Mouse (Mus musculus): ENCODE data around the gene Bcdin3d. TPM values are rescaled to one million over a fixed set of nuclear protein-coding genes. Genes with fewer than 3 reads are reported as not detected.

Bcdin3d gene
- polyA plus RNA-seq, 1 experiment from 2014 or later, result 12.5 TPM

- Histone ChIP-seq H3K4me2 (ENCODE audit: low read length) (no peak overlapping the region), H3K4me1 (ENCODE audit: control insufficient read depth in 2 of 2, insufficient read depth in 2 of 2, low read length in 2 of 2) (peaks cover 24 to 45% of the 10 kb centered on the region in 2 experiments), H3K9me3 (ENCODE audit: control insufficient read depth, low read length) (no peaks in the 10 kb centered on the region), H3K36me3 (ENCODE audit: control insufficient read depth, insufficient read depth, low read length) (peaks cover 23% of the 10 kb centered on the region), H3K27ac (replicated peaks in 1 of 2; ENCODE audit: control insufficient read depth in 1 of 2, insufficient read depth in 1 of 2, low read depth in 2 of 2, low read length in 2 of 2) (0 out of 4 replicates have a peak overlapping the region, but pooled peaks of 1 of the 2 experiments have one; percentile 21), H3K27me3 (ENCODE audit: control insufficient read depth, insufficient read depth, low read length) (no peaks in the 10 kb centered on the region), H3K9ac (ENCODE audit: low read length) (no peak overlapping the region), H3K4me3 (ENCODE audit: control insufficient read depth in 1 of 2, insufficient read depth in 1 of 2, low read depth in 1 of 2, low read length in 2 of 2) (no peak overlapping the region)
- WGBS, result 75% methylated on average over 8 of the region's 8 CpGs
- ATAC-seq (ENCODE audit: insufficient number of reproducible peaks, insufficient read depth, low FRiP score, low read depth), result no peak
These were observed 35.4 kb downstream of the Bcdin3d start for GRCm38 (mm10) chr15:99438966-99439698.

- Histone ChIP-seq H3K4me1 (ENCODE audit: control insufficient read depth in 2 of 2, insufficient read depth in 2 of 2, low read length in 2 of 2) (peaks cover 26 to 61% of the 10 kb centered on the region in 2 experiments), H3K4me3 (ENCODE audit: control insufficient read depth in 1 of 2, insufficient read depth in 1 of 2, low read depth in 1 of 2, low read length in 2 of 2) (no peak overlapping the region), H3K4me2 (ENCODE audit: low read length) (no peak overlapping the region), H3K36me3 (ENCODE audit: control insufficient read depth, insufficient read depth, low read length) (peaks cover 53% of the 10 kb centered on the region), H3K9me3 (ENCODE audit: control insufficient read depth, low read length) (no peaks in the 10 kb centered on the region), H3K9ac (ENCODE audit: low read length) (peak overlapping the region; percentile 35; the same call in 1 of the 2 replicates), H3K27me3 (ENCODE audit: control insufficient read depth, insufficient read depth, low read length) (no peaks in the 10 kb centered on the region), H3K27ac (replicated peaks in 1 of 2; ENCODE audit: control insufficient read depth in 1 of 2, insufficient read depth in 1 of 2, low read depth in 2 of 2, low read length in 2 of 2) (no peak overlapping the region)
- no peak for ATAC-seq (ENCODE audit: insufficient number of reproducible peaks, insufficient read depth, low FRiP score, low read depth)
- 60% methylated on average over 12 of the region's 12 CpGs for WGBS
These were observed 40.6 kb downstream of the Bcdin3d start for GRCm38 (mm10) chr15:99433913-99434312.

GRCm38 (mm10) chr15:99433081-99433718 lies 41.3 kb downstream of the Bcdin3d start:
- 85% methylated on average over 16 of the region's 16 CpGs for WGBS
- H3K27ac ChIP-seq (replicated peaks in 1 of 2; ENCODE audit: control insufficient read depth in 1 of 2, insufficient read depth in 1 of 2, low read depth in 2 of 2, low read length in 2 of 2), result no peak overlapping the region
- H3K4me1 ChIP-seq (ENCODE audit: control insufficient read depth in 2 of 2, insufficient read depth in 2 of 2, low read length in 2 of 2), result peaks cover 30 to 66% of the 10 kb centered on the region in 2 experiments
- ATAC-seq (ENCODE audit: insufficient number of reproducible peaks, insufficient read depth, low FRiP score, low read depth), result no peak
- no peak overlapping the region for H3K4me3 ChIP-seq (ENCODE audit: control insufficient read depth in 1 of 2, insufficient read depth in 1 of 2, low read depth in 1 of 2, low read length in 2 of 2)
- H3K9ac ChIP-seq (ENCODE audit: low read length), result no peak overlapping the region
- H3K9me3 ChIP-seq (ENCODE audit: control insufficient read depth, low read length), result no peaks in the 10 kb centered on the region
- peaks cover 53% of the 10 kb centered on the region for H3K36me3 ChIP-seq (ENCODE audit: control insufficient read depth, insufficient read depth, low read length)
- H3K4me2 ChIP-seq (ENCODE audit: low read length), result no peak overlapping the region
- no peaks in the 10 kb centered on the region for H3K27me3 ChIP-seq (ENCODE audit: control insufficient read depth, insufficient read depth, low read length)

GRCm38 (mm10) chr15:99431967-99432366 lies 42.6 kb downstream of the Bcdin3d start:
- Histone ChIP-seq H3K27me3 (ENCODE audit: control insufficient read depth, insufficient read depth, low read length) (no peaks in the 10 kb centered on the region), H3K4me1 (ENCODE audit: control insufficient read depth in 2 of 2, insufficient read depth in 2 of 2, low read length in 2 of 2) (peaks cover 30 to 66% of the 10 kb centered on the region in 2 experiments), H3K27ac (replicated peaks in 1 of 2; ENCODE audit: control insufficient read depth in 1 of 2, insufficient read depth in 1 of 2, low read depth in 2 of 2, low read length in 2 of 2) (0 out of 4 replicates have a peak overlapping the region, but pooled peaks of 1 of the 2 experiments have one; percentile 28), H3K9me3 (ENCODE audit: control insufficient read depth, low read length) (no peaks in the 10 kb centered on the region), H3K9ac (ENCODE audit: low read length) (peak overlapping the region; percentile 38; the same call in 1 of the 2 replicates), H3K4me3 (ENCODE audit: control insufficient read depth in 1 of 2, insufficient read depth in 1 of 2, low read depth in 1 of 2, low read length in 2 of 2) (no peak overlapping the region), H3K36me3 (ENCODE audit: control insufficient read depth, insufficient read depth, low read length) (peaks cover 60% of the 10 kb centered on the region), H3K4me2 (ENCODE audit: low read length) (no peak overlapping the region)
- ATAC-seq (ENCODE audit: insufficient number of reproducible peaks, insufficient read depth, low FRiP score, low read depth), result no peak
- WGBS, result 37% methylated on average over 8 of the region's 8 CpGs

- no peak overlapping the region for H3K4me3 ChIP-seq (ENCODE audit: control insufficient read depth in 1 of 2, insufficient read depth in 1 of 2, low read depth in 1 of 2, low read length in 2 of 2)
- H3K4me1 ChIP-seq (ENCODE audit: control insufficient read depth in 2 of 2, insufficient read depth in 2 of 2, low read length in 2 of 2), result peaks cover 28 to 61% of the 10 kb centered on the region in 2 experiments
- WGBS, result 39% methylated on average over 7 of the region's 7 CpGs
- no peak overlapping the region for H3K27ac ChIP-seq (replicated peaks in 1 of 2; ENCODE audit: control insufficient read depth in 1 of 2, insufficient read depth in 1 of 2, low read depth in 2 of 2, low read length in 2 of 2)
- no peak for ATAC-seq (ENCODE audit: insufficient number of reproducible peaks, insufficient read depth, low FRiP score, low read depth)
- peaks cover 62% of the 10 kb centered on the region for H3K36me3 ChIP-seq (ENCODE audit: control insufficient read depth, insufficient read depth, low read length)
- no peak overlapping the region for H3K4me2 ChIP-seq (ENCODE audit: low read length)
- H3K9ac ChIP-seq (ENCODE audit: low read length), result no peak overlapping the region
- H3K9me3 ChIP-seq (ENCODE audit: control insufficient read depth, low read length), result no peaks in the 10 kb centered on the region
- no peaks in the 10 kb centered on the region for H3K27me3 ChIP-seq (ENCODE audit: control insufficient read depth, insufficient read depth, low read length)
These were observed 43.0 kb downstream of the Bcdin3d start for GRCm38 (mm10) chr15:99431504-99431903.

GRCm38 (mm10) chr15:99431063-99431462 lies 43.5 kb downstream of the Bcdin3d start:
- no peaks in the 10 kb centered on the region for H3K9me3 ChIP-seq (ENCODE audit: control insufficient read depth, low read length)
- peaks cover 67% of the 10 kb centered on the region for H3K36me3 ChIP-seq (ENCODE audit: control insufficient read depth, insufficient read depth, low read length)
- ATAC-seq (ENCODE audit: insufficient number of reproducible peaks, insufficient read depth, low FRiP score, low read depth), result no peak
- H3K9ac ChIP-seq (ENCODE audit: low read length), result no peak overlapping the region
- peaks cover 28 to 57% of the 10 kb centered on the region in 2 experiments for H3K4me1 ChIP-seq (ENCODE audit: control insufficient read depth in 2 of 2, insufficient read depth in 2 of 2, low read length in 2 of 2)
- 0 out of 4 replicates have a peak overlapping the region, but pooled peaks of 1 of the 2 experiments have one; percentile 6 for H3K27ac ChIP-seq (replicated peaks in 1 of 2; ENCODE audit: control insufficient read depth in 1 of 2, insufficient read depth in 1 of 2, low read depth in 2 of 2, low read length in 2 of 2)
- no peaks in the 10 kb centered on the region for H3K27me3 ChIP-seq (ENCODE audit: control insufficient read depth, insufficient read depth, low read length)
- H3K4me3 ChIP-seq (ENCODE audit: control insufficient read depth in 1 of 2, insufficient read depth in 1 of 2, low read depth in 1 of 2, low read length in 2 of 2), result no peak overlapping the region
- WGBS, result 88% methylated on average over 10 of the region's 10 CpGs
- no peak overlapping the region for H3K4me2 ChIP-seq (ENCODE audit: low read length)

- 0 out of 2 replicates have a peak overlapping the region, but pooled peaks have one; percentile 25 for H3K9ac ChIP-seq (ENCODE audit: low read length)
- no peaks in the 10 kb centered on the region for H3K9me3 ChIP-seq (ENCODE audit: control insufficient read depth, low read length)
- no peak for ATAC-seq (ENCODE audit: insufficient number of reproducible peaks, insufficient read depth, low FRiP score, low read depth)
- H3K4me3 ChIP-seq (ENCODE audit: control insufficient read depth in 1 of 2, insufficient read depth in 1 of 2, low read depth in 1 of 2, low read length in 2 of 2), result no peak overlapping the region
- peaks cover 73% of the 10 kb centered on the region for H3K36me3 ChIP-seq (ENCODE audit: control insufficient read depth, insufficient read depth, low read length)
- 67% methylated on average over 8 of the region's 8 CpGs for WGBS
- H3K27me3 ChIP-seq (ENCODE audit: control insufficient read depth, insufficient read depth, low read length), result no peaks in the 10 kb centered on the region
- H3K27ac ChIP-seq (replicated peaks in 1 of 2; ENCODE audit: control insufficient read depth in 1 of 2, insufficient read depth in 1 of 2, low read depth in 2 of 2, low read length in 2 of 2), result 0 out of 4 replicates have a peak overlapping the region, but pooled peaks of 1 of the 2 experiments have one; percentile 6
- H3K4me1 ChIP-seq (ENCODE audit: control insufficient read depth in 2 of 2, insufficient read depth in 2 of 2, low read length in 2 of 2), result peaks cover 28 to 52% of the 10 kb centered on the region in 2 experiments
- H3K4me2 ChIP-seq (ENCODE audit: low read length), result no peak overlapping the region
These were observed 44.1 kb downstream of the Bcdin3d start for GRCm38 (mm10) chr15:99430394-99430793.

Data from heart, embryonic 14.5 days (tissue).